Mouse (Mus musculus) liver, embryonic 14.5 days (tissue): ENCODE measurements around the gene Asic5.

Experiments
- CTCF ChIP-seq: IDR thresholded peaks from 2 replicates; pipeline ENCODE4 v1.5.1; 2016; ENCODE audit warnings: antibody characterized with exemption, low read depth, control low read depth
- EP300 ChIP-seq: IDR thresholded peaks from 2 replicates; pipeline ENCODE4 v1.6.1; 2016; ENCODE audit warnings: antibody characterized with exemption, low read depth

GRCm38 (mm10) chr3:82014148-82014703, 32.1 kb downstream of the Asic5 start:
- TF ChIP-seq EP300 (no peak), CTCF (no peak)
